Mouse (Mus musculus) cerebellum, postnatal 36 days (tissue): ENCODE results near the gene Pptc7.
A peak's percentile ranks its signal among the peaks of the same experiment; 100 is the strongest.

ENCODE experiments used
- DNase-seq, 2 experiments: peaks; one replicate each; pipeline ENCODE4 v3.0.0; 2021 to 2022; ENCODE audit warnings: mixed read lengths in 2 of 2

Gene Pptc7

DNA sequence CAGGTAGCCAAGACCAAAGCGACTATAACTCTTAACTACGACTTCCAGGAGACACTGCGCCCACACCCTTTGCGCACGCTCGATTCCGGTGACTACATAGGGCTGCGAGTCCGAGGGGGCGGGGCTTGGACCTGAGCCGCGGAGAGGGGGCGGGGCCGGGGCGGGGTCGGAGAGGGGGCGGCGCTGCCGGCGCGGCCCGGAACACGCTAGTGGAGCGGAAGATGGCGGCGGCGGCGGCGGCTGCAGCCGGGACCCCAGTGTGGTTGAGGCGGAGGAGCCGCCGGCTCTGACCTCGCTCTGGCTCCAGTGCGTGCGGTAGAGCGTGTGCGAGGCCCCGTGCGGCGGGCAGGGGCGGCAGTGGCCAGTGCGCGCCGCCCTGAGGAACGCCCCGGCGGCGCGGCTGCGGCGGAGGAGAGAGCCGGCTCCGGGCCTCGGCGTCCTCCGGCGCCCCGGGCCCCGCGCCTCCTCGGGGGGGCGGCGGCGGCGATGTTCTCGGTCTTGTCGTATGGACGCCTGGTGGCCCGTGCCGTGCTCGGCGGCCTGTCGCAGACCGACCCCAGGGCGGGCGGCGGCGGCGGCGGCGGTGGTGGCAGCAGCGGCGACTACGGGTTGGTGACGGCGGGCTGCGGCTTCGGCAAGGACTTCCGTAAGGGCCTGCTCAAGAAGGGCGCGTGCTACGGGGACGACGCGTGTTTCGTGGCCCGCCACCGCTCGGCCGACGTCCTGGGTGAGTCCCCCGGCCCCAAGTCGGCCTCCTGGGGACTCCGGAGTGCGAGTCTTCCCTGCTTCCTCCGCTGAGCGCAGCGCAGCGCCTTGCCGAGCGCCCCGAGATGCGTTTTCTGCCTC lies at the start of gene Pptc7:
Gene Pptc7 (plus strand): TSS at position 183 of the 846 bp plus-strand sequence.
- DNase-seq: peak; percentile 90 to 93

DNA sequence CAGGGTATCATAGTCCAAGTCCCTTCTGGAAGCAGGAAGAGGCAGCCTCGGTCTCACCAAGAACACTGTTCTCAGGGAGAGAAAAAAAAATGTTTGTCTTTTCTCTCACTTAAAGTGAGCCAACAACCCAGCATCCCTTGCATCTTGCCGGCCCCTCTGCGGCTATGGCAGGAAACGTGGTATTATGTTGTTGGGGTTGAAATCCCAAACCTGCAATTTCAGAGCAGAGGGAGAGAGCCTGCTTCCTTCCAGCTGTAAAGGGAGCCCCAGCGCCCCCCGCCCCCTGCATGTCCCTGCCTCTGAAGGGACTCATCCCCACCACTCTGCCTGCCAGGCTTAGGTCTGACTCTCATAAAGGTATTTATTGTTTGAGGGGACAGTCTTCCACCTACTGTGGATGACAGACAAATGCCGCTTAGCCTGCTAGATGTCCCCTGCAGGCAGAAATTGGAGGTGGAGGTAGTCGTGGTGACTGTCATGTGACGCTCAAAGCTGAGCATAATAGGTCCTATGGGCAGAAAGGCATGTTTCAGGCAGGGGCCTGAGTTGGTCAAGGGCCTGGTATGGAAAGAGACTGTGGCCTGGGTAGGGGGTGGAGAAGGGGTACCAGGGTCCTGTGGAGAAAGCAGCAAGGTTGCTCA lies 48.8 kb upstream of the Pptc7 start:
- no peak for DNase-seq

DNA sequence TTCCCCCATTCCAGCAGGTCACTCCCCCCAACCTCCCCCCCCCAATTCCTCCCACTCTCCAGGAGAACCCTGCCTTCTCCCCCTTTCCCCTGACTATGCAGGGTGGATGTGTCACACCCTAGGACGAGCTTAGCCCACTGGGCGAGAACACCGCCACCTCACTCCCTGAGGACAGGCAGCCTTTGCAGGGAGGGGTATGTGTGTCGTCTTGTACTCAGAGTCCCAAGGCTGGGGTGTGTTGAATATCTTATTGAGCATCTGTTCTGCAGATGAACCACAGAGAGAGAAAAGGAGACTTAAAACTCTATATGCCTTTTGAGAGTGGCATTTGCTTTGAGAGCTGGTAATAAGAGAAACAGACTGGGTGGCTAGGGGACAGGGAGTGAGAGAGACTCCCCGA lies 47.0 kb upstream of the Pptc7 start:
- no peak for DNase-seq

DNA sequence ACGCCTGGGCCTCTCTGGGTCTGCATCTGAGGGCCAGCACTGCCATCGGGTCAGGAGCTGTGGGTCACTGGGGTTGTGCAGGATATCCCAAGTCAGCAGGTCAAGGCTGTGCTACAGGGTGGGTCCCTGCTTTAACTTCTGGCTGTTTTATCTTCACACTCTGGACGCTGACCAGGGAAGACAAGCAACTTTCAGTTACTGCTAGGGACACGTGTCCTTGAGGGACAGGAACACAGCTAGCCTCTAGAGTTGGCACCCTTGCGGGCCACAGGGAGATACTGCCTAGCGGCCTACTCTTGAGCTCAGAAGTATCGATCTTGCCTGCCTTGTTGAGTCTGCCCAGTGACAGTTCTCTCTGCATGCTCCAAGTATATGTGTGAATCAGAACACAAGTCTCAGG lies 44.5 kb upstream of the Pptc7 start:
- no peak for DNase-seq

DNA sequence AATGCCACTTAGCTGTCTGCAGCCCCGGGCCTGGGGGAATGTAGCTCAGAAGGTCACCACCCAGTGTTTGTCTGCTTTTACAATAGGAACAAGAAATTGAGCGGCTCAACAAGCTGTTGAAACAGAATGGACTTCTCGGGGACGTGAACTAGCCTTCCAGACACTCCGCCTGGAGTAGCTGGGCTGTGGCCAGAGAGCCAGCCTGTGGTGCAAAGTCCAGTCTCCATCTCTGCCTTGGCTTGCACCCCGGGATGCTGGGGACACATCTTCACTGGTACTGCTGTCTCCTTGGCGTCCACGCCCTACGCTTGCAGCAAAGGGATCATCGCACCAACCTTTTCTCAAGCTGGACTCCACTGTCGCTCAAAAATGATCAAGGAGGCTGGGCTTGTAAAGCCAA lies 43.6 kb upstream of the Pptc7 start:
- DNase-seq: peak; percentile 52 to 57

DNA sequence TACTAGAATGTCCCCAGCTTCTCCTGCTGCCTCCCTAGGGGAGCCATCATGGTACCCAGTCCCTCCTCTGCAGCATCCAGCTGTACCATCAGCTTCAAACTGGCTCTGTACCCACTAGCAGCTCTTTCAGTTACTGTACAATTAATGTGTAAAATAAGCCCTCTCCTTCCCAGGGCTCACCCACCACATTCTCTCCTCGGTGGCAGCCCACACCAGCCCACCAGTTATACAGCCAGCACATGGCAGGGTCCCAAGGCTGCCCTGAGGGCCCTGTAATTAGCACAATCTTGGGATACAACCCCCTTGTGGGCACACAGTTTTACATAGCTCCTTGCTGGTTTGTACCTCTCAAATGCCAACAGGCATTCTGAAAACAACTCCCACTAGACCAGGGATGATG lies 43.2 kb upstream of the Pptc7 start:
- DNase-seq: no peak

DNA sequence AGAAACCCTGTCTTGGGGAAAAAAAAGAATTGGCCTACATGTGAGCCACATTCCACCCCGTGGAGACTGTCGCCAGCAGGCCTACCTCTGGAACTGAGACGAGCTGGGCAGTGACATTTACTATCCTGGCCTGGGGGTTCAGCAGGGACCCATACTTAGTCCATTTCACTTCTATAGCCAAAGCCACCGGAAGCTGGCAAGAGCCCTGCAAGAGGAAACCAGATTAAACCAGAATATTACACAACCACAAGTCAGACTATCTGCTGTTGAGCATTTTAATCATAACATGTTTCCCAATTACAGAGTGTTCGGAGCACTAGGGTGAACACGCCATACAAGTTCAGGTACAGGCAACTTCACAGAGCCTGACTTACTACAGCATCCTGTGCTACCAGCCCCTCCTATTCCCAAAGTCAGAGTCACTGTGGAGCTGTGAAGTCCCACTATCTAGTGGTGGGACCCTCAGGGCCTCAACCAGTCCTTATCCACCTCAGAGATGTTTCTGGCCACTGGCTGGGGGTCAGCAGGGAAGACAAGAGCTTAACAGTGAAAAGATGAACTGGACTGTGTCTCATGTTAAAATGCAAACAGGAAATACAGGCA lies 41.5 kb upstream of the Pptc7 start:
- no peak for DNase-seq

DNA sequence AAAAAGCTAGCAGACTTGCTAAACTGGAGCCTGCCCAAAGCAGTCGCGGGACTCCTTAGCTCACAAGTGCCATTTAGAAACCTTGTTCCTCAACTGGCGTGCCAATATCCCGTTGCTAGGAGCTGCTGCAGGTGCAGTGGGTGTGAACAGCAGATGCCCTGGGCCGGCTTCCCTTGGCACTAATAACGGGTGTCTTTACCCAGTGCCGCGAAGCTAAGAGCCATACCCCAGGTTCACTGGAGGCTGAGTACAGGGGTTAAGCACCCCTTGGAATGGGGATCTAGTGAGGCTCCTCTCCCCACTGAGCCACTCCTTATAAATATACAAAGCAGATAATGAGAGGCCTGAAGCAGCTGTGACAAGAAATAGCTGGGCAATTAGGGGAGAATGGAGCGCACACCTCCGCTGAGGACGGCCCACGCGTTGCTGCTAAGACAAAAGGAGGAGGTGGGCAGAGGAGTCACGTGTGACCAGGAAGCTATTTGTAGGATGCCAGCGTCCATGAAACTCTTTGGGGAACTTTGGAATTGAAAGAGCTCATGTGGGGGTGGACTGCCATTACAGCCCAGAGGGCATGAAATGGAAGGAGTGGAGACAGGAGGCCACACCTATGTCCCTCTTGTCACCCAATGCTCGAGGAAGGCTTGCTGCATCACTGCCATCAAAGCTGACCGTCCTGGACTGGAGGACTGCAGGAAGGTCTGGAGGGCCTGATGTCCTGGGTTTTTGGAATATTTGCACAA lies 40.2 kb upstream of the Pptc7 start:
- DNase-seq: peak; percentile 55 to 61

- DNase-seq: no peak
These were observed 39.0 kb upstream of the Pptc7 start for GRCm38 (mm10) chr5:122245186-122245585.

DNA sequence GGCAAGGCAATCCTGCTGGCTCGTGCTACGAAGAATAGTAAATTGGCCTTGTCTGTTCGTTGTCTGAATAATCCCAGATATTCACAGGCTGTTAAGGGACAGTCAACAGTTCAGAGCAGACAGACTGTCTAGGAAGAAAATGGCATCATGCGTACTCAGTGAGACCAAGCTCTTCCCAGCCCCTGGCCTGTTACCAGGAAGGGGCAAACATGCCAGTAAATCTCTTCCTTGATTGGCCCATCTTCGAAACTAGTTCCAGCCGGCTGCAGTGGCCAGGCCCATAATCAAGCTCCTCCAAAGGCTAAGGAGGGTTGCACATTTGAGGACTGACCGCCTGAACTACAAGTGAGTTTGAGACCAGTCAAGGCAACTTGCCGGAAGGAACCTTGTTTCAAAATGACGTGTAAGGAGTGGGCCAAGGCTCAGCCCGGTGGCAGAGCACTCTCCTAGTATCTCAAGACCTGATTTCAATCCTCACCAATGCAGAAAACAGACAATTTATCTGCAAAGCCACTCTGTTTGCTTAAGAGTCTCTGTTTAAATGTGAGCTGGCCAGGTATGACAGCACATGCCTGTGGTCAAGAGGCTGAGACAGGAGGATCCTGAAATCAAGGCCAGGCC lies 37.5 kb upstream of the Pptc7 start:
- DNase-seq: no peak

DNA sequence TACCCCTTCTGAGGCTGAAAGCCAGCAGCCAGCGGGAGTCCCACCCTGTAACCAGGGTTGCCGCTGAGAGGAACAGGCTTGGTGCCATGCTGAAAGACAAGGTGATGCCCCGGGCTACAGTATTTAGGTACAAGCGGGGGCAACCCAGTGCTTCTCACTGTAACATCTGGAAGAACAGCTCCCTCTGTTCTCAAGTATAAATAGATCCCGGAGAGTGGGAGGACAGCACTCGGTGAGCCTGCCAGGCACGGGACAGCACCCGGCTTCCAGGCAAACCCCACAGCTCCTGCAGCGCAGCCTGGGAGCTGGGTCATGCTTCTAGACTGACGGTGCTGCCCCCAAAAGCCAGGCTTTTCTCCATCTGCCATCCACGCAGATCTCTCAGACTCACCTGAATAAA lies 36.6 kb upstream of the Pptc7 start:
- no peak for DNase-seq

DNA sequence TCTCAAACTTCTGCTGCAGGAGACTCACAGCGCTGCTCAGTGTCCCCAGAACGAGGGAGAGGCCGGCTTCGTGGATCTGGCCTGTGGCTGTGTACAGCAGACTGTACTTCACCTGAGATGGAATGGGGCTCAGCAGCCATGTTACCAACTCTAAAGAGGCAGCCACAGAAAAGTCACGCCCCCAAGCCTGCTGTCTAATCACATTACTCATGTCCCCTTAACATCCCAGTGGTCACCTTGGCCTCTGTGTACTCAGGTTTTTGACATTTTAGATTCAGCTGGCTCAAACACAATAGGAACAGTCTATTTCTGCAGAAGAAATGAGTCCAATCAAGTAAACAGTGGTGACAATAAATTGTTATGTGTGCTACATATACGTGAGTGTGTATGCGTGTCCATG lies 36.2 kb upstream of the Pptc7 start:
- DNase-seq: no peak

GRCm38 (mm10) chr5:122249281-122249680 lies 34.9 kb upstream of the Pptc7 start:
- DNase-seq: peak; percentile 52 to 68

DNA sequence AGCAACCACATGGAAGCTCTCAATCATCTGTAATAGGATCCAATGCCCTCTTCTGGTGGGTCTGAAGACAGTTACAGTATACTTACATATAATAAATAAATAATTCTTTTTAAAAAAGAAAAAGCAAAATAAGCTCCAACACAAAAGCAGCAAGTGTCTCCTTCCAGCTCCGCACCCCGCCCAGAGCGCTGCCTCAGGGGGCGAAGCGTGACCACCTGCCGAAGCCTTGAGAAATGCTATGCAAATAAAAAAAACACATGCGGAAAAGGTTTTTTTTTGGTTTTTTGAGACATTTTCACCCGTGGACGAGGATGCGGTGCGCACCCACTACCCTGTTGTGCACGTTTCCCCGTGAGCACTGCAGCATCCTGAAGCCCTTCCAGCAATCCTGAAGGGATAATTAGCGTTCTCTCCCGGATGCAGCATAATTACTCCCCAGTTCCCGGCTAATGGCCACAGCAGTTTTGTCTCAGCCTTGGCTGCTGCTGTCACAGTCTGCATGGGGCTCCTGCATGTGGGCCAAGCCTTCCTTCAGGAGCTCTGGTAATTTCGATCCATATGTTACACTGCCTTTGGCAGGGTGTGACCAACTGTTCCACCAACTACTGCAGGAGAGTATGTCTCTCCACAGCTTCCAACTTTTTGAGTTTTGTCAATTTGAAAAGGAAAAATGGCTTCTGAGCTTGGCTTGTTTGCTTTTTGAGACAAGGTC lies 32.1 kb upstream of the Pptc7 start:
- peak; percentile 36 for DNase-seq

DNA sequence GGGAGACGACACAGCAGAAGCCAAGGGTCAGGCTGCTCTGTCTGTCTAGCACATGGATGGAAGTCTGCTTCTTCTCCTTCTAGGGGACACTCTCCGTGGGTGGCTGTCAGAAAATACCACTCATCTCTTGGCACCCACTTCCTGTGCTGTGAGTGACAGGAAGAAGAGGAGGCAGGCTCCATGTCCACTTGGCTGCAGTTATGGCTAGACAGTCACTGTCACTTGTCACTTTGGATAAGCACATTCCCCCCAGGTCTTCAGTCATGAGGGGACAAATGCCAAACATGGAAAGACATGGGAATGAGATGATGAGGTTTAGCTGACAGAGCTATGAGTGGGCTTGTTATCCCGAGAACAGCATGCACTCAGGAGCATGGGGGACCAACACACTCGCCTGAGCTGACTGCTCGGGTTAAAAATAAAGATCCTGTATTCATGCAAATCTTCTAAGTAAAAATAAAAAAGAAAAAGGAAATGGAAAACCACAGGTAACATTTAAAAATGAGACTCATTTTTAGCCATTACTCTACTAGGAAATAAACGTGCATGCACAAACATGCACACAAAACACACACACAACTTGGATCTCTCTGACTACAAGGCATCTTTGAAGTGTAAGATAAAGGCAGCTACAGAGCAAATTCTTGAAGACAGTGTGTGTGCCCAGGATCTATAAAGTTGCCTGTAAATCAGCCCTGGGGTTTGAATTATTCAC lies 26.0 kb upstream of the Pptc7 start:
- DNase-seq: no peak

GRCm38 (mm10) chr5:122262104-122262503 lies 22.1 kb upstream of the Pptc7 start:
- DNase-seq: no peak

DNA sequence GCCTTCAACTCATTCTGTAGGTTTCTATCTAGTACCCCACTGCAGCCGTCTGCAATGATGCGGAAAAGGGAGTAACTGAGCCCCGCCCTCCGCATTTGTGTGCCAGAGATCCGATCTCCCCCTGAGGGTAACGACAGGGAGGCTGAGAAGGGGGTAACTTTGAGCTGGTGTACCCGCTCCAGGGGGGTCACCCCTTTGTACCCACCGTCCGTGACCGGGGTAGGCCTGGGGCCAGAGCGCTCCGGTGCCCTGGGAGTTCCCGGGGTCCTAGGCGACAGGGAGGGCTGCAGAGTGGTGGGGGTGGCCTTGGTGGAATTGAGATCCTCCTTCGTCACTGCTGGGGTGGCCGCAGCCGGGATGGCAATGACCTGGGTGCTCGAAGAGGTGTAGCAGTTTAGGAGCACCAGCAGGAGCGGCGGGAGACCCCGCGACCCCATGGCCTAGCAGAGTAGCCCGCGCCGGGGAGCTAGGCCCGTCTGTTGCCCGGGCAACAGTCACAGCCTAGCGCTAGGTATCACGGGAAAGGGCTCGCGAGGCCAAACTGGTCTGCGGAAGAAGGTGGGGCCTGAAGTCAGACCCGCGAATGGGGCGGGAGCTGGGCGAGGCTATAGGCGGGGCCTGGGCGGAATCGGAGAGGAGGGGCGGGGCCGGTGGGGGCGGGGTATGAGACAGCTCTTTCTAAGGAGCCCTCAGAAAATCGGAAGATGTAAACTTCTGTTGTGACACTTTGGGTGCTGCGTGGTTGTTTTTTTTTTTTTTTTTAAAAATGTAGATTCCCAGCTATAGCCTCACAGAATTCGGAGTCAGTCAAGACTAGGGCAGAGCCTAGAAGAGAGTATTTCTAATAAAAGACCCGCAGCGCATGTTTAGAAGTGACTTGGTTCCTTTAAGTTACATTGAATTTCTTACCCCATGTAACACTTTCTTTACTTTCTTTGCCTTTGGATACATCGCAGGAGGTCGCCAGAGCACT lies 19.9 kb upstream of the Pptc7 start, which contains the start of gene Tctn1:
Gene Tctn1 (minus strand): TSS at position 528 of the 973 bp plus-strand sequence.
- DNase-seq: peak; percentile 81 to 89

DNA sequence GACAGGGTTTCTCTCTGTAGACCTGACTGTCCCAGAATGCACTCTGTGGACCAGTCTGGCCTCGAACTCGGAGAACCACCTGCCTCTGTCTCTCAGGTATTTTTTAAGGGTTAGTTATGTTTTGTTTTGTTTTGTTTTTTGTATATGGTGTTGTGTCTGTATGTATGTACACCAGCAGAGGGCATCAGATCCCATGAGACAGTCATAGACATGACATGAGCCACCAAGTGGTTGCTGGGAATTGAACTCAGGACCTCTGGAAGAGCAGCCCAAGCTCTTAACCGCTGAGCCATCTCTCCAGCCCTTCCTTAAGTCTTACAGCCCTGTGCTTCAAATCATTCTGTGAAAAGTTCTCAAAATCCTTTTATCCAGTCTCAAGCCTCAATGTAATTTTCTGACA lies 19.0 kb upstream of the Pptc7 start:
- no peak for DNase-seq

DNA sequence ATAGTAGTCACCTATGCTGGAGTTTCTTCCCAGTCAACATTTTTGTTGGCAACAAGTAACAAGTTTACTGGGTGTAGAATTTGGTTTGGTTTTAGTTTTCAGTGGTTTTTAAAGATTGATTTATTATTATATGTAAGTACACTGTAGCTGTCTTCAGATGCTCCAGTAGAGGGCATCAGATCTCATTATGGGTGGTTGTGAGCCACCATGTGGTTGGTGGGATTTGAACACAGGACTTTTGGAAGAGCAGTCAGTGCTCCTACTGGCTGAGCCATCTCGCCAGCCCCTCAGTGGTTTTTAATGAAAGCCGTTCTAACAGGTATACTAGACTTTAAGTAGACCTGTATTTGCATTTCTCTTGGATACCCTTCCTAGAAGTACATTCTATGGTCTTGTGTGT lies 18.2 kb upstream of the Pptc7 start:
- no peak for DNase-seq

GRCm38 (mm10) chr5:122267136-122267535 lies 17.0 kb upstream of the Pptc7 start:
- DNase-seq: no peak
